Mouse (Mus musculus): Measurements from ENCODE around the gene Nhej1. TPM values are rescaled to one million over a fixed set of nuclear protein-coding genes. Genes with fewer than 3 reads are reported as not detected.

The Nhej1 gene
- total RNA-seq, 2 experiments from 2014 or later = 2.1 to 2.7 TPM

DNA sequence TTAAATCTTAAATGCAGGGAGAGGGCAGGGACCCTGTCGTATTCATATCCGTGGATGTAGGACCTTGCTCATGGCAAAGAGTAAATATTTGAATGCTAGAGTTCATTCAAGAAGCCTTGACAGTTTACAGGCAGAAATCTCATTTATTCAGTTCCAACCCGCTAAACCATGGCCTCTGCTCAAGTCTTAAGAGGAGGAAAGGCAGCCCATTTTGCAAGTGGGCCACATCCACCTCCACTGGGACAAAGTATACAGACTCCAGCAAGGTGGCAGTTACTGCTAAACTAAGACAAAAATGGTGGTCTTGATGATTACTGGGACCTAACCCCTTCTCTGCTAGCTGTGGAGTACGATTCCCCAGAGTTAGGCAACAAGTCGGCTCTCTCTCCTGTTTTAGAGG is 418 bp upstream of the Nhej1 start:
- no peak for DNase-seq

DNA sequence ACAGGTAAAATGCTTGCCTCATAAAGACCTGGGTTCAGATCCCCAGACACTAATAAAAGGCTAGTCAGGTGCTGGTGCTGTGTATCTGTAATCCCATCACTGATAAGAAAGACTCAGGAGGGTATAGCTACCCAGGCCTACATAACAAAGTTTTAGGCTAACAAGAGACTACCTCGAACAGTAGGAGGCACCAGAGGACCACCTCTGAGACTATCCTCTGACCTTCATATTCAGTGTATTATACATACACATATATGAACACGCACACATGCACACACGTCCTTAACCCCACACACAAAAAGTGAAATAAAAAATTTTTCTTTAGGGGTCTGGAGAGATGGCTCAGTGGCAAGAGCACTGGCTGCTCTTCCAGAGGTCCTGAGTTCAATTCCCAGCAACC is 2.8 kb downstream of the Nhej1 start:
- DNase-seq = no peak

DNA sequence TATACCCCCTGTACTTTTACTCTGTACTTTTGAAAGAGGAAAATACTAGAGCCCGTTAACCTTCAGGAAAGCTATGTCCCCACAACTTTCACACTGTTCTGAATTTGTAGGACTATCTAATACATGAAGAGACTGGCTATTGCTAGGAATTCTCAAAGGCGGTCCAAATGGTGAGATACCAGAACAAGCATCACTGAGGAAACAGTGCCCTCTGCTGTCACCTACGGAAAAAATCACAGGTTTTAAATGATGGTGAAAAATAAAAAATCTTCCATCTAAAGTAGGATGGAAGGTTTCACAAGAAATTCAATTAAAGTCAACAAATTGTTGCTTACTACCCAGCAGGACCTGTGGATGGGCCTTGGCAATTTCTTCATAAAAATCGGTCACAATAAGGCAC is 72.9 kb downstream of the Nhej1 start:
- peak in 1 of 2 experiments; percentile 10 for DNase-seq

DNA sequence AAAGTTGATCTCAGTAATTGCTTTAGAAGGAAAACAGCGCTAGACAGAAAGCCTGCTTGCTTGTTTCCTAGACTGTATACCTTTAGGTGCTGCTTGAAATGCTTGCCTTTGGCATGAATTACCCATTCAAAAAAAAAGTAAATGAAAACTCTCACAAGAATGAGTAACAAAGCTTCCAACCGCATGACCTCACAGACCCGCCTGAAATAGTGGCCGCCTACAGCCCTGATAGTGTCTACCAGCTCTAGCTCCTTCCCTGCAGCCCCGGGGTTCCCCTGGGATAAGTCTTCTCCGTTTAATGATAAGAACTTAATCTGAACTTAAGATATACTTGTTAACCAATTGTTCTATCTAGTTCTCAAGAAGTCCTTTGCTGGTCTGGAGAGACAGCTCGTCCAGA is 73.6 kb downstream of the Nhej1 start:
- no peak for DNase-seq

DNA sequence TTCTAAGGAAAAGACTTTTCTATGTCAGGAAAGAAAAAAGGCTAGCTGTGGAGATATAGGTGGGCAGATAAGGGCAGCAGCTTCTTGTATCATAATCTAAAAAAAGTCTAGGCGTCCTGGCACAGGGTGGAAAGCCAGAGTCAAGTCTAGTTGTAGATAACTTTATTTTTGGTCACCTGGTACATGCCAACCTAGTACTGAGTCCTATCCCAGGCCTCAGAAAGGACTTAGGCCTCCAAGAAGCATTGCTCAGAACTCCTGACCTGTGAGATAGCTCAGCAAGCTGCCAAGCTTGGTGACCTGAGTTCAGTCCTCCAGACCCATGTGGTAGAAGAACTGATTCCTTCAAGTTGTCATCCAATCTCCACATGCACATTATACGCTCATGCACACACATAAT is 76.4 kb downstream of the Nhej1 start:
- no peak for DNase-seq

DNA sequence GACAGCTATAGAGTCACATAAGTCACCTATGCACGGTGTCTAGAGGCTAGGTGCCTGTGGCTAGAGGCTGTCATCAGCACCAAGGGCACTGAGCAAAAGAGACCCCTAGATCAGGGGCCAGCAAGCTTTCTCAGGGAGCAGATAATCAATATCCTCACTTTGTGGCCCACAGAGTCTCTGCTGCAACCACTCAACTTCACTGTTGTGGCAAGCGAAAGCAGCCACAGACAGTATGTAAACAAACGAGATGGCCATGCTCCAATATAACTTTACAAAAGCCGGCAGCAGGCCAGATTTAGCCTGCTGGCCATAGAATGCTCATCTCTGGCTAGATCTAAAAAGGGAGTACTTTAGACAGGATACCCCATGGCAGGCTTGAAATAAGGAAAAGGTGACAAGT is 77.0 kb downstream of the Nhej1 start:
- no peak for DNase-seq

DNA sequence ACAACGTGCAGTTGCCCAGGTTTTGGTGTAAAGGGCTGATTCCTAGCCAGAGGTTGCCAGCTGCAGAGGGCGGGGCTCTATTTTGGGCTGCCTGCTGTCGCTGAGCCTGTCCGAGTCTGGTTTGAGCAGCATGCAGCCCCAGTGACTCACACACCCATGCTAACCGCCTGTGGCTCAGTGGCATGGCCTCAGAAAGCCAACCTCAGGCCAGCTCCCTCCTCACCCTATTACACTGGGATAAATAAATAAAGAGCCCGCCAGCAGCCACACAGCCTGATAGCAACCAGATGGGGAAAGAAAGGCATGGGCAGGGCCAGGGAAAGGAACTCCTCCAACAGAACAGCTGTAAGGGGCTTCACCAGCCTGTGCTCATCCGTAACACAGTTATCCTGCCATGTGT is 84.6 kb downstream of the Nhej1 start:
- DNase-seq = no peak

DNA sequence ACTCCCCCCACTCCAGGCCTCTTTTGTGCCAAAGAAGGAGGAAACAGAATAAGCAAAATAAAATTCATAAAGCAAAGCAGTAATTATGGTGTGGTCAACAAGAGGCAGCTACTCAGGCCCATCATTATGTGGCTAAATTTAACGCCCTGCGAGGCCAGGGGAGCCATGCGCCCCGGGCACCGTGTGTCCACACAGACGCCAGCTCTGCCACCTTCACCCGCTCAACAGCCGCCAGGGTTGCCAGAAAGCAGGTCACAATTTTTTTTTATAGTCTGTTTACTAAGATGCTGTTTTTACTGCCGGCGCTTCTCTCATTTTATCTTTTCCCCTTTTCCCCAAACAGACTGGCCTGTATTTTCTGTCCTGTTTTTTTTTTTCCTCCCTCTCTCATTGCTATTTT is 93.0 kb downstream of the Nhej1 start:
- no peak for DNase-seq

DNA sequence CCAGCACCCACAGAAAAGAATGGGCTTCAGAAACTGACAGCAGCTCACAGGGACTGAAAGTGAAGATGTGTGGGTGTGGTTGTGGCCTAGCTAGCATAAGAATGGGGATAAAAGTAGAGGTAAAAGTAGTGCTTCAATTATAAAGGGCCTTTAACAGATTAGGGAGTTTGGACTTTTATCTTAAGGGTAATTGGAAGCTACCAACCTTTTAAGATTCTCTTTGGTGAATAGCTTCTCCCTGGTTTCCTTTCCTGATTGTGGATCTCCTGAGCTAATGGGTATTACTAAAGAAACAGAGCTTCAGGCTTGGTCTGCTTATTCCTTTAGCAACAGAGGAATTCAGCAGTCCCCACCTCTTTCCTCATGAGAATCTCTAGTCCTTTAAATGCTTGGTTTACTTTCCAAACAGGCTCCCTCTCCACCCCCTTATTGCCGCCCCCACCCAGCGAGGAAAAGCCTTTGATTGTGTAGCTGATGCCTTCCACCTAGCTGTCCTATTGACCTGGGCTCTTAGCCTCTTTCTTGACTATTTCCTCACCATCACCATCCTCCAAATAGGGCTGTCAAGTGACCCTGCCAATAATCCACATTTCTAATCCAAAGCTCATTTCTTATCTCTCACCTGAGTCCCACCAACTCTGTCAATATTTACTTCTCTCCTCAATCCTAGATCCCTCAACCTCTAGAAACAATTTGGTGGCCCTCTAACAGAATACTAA is 97.8 kb downstream of the Nhej1 start:
- no peak for DNase-seq

DNA sequence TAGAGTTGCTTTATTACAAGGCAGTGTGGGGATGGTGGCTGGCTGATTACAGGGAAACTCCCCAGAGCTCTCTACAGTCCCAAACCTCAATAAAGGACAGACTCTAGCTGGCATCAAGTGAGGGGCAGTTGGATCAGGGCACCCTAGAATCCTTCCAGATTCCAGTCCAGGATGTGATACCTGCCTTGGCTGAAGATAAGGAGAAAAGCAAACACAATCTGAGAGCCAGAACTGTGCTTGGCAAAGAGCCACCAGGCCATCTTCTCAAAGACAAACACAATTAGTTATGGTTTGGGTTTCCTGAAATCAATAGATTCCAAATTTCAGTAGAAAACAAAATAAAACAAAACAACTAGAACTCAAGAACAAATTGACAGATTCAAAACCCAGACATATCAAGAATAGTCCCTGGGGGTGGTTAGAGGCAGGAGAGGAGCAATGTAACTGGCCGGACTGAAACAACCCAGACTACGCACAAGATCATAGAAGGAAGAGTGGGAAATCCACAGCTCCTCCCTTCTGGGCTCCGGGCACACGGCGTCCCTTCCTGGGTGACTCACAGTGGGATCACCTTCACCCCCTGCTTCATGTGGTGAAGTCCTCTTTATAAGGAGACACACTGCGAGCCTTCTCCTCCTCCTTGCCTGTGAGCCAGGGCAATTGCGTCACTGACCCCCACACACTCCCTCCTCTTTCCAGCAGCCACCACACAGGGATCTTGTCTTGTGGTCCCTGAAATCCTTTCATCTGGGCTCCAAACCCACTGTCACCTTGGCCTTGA is 100.4 kb downstream of the Nhej1 start:
- DNase-seq = no peak

DNA sequence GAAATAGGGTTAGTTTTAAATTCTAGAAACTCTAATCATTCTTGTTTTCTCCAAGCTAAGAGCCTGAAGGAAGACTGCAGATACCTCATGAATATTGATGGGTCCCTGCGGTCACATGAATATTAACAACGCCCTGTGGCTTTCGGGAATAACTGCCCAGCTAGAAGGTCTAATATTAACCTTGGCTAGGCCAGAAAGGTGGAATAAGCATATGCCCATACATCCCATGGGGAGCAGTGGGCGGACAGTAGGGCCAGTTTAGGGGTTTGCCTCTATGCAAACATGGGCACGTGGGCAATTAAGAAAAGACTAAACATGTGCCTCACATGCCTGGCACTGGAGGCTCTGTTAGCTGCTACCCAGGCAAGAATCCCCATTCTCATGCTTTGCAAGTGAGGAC is 102.8 kb downstream of the Nhej1 start:
- DNase-seq = no peak

DNA sequence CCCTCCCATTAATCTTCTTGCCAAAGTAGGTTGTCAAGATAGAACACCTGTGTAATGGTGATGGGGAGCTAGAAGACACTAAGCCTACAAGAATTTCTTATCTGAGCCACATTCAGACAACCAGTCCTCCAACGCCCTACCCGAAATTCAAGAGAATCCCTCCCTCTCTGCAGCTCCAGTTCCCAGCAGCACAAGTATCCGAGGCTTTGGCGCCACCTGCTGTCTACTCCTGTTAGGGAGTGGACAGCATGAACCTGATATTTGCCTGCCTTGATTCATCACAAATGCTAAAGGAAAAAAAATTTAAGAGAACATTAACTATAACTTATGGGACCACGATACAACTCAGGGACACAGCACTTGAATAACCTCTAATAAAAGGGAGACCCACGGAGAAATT is 108.2 kb downstream of the Nhej1 start:
- DNase-seq = peak; percentile 77 to 81

DNA sequence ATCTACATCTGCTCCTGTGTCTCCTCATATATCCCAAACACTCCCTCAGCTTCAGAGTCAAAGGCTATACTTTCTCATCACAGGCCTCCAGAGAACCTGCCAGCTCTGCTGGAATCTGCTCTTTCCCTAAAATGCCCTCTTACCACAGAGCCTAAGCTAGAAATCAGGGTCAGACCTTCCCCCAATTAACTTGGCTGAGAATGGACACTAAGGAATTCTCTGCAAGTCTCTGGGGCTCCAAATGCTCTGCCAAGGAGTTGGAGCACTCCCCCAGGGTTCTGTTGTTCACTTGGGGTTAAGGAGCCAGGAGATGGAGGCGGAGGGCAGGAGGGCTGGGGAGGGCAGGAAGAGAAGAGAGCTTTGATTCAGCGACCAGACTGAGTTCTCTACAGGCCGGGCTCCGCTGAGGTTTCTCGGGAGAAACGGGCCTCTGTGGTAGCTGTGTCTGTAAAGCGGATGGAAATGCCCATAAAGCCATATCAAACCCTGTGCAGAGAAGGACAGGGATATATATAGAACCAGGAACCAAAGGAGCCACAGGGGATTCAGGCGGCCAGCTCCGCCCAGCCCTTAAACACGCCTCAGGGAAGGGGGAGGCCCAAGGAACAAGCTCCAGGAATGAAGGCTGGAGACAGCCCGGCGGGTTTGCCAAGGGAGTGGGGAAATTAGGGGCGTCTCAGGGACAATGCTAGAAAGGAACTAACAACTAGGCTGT is 109.3 kb downstream of the Nhej1 start:
- DNase-seq = no peak

DNA sequence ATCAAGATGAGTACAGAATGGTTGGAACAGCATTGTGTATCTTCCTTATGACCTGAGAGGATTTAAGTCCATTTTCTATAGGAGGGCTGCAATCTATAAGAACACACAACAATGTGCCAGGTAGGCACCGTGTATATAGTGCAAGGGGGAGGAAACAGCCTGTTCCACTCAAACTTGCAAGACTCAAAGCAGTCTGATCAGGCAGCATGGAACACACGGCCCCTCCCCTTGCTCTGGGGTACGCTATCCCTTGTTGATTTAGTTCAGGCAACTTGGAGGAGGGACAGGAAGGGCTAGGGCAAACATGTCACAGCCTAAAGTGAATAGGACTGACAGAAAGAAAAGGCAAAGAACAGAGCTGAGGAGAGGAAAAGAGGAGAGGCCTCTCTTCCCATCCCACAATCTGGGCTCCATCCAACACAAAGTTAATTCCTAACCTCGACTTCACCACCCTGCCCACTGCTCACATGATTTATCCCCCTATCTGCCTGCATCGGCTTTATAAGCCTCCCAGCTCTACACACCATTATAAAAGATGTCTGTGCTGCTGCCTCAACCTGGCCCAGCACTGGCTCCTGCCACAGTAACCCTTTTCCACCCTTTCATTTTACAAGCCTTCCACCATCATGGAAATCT is 110.7 kb downstream of the Nhej1 start:
- no peak for DNase-seq

DNA sequence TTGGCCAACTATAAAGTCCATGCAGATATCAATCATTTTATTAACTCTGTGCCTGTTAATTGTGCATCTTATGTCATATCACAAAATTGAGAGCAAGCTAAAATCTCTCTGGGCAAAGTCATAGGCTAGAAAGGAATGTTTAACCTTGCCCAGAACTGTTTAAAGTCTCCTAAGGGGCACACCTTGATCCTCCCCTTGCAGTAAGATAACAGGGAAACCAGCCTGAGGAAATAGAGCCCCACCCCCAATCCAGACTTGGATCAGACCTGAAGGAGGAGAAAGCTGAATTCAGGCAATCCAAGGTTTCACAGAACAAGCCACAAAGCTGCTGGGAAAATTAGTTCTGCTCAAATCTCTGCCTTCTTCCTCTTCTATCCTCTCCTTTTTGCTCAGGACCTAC is 114.2 kb downstream of the Nhej1 start:
- DNase-seq = no peak

DNA sequence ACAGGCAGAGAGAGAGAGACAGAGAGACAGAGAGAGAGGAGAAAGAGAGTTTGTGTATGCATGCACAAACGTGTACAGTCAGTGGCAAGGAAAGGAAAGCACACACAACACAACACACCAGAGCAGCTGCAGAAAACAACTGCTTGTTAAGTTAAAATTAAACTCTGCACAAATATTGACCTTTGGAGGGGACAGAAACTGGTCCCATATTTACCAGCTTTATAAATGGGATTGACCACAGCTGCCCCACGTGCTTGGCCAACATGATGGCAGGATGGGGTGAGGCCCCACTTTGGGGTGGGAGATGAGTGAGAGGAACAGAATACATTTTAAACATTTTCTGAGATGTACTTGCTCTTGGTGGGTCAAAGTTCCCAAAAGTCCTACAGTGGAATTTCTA is 114.8 kb downstream of the Nhej1 start:
- no peak for DNase-seq

DNA sequence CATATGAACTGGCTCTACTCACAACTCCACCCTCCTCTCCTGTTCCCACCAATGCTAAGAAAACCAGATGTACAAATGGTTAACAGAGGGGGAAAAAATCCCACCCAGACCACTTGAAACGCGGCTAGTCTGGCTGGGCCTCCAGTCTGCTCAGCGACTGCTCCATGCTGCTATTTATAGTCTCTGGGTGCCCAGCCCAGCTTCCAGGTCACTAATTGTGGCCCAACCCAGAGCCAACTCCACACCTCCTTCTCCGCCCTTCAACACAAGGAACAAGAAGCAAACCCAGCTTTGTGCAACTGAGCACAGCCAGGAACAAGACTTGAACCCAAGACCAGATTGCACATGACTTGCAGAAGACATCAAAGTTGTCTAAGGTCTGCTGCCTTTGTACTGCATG is 119.0 kb downstream of the Nhej1 start:
- no peak for DNase-seq

DNA sequence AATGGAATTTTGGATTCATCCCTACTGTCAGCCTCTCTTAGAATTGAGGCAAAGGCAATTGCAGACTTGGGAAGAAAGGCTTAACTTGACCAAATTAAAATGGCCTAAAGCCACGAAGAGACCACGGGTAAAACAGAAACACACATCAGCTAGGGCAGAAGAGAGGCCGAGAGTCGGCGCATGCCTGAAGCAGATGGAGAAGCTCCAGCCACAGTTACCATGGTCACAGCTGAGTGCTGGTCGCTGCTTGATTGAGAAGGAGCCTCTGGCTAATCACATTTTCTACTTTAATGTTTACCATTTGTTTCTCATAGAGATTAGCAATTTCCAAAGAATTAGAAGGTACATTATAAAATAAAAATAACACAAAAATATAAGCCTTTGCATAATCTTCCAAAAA is 123.8 kb downstream of the Nhej1 start:
- DNase-seq = peak in 1 of 2 experiments; percentile 11

DNA sequence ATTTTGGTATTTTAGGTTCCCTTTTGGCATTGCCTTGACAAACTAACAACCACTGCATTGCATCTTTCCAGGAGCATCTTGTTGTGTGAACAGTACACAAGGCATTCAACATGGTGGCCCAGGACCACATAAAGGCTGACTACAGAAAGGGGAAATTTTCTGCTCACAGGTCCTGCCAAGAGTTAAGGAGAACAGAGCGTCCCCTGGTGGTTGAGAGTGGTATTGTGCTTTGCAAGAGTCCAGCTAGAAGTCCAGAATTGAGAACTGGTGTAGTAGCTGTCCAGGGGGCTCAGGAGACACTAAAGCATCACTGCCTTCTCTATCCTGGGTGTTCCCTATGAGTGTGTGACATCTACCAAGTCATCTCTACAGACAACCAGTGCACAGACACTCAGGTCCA is 124.5 kb downstream of the Nhej1 start:
- DNase-seq = peak; percentile 4 to 14

DNA sequence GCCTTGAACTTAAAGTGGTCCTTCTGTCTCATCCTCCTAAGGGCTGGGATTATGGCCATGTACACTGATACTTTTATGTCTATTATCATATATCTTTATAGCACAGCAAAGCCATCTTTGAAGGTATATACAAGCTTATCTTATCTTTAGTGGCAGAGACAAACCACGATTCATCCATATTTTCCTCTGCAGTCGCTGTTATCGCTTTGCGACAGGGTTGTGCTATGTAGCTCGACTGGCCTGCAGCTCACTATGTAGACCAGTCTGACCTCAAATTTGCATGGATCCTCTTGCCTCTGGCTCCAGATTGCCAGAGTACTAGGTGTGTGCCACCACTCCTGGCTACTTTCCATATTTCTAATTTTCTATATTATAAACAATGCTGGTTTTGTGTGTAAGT is 125.8 kb downstream of the Nhej1 start:
- no peak for DNase-seq

DNA sequence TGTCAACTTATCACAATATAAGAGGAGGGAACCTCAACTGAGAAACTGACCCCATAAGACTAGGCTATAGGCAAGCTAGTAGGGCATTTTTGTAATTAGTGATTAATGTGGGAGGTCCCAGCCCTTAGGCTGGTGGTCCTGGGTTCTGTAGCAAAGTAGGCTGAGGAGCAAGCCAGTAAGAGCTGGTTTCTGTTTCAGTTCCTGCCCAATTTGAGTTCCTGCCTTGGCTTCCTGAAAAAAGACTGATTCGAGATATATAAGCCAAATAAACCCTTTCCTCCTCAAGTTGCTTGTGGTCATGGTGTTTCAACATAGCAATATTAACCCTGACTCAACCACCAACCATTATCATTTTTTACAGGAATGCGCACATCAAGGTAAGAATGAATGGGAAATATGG is 127.8 kb downstream of the Nhej1 start:
- no peak for DNase-seq

DNA sequence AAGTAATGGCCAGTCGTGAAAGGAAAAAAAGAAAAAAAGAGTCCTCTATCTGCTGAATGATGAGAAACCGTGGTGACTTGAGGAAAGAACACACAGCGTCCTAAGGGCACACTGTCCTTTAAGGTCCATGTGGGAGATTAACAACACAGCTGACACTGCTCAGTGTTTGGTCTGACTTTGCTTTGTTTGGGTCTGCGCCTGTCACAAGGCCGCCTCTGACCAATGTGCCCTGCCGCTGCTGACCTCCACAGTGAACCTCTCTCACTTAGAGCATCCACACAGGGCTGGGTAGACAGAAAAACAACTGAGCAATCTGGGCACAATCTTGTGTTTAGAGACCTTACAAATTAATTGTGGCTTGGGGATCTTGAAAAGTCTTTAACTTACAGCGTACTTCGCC is 148.0 kb downstream of the Nhej1 start:
- no peak for DNase-seq

DNA sequence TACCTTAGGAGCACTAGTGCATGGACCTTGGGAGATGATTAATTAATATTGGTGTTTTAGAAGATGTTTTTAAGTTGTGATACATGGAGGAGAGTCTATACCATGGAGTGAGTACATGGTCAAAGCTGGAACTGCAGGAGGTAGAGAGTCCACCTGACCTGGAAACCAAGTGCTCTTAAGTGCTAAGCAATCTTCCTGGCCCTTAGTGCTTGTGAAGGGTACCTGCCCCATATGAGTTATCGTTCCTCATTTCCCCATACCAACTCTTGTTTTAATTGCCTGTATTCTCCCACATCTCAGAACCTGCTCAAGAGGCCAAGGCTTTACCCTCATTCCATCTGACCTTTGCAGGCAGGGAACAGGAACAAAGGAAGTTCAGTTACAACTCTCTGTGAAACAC is 149.1 kb downstream of the Nhej1 start:
- no peak for DNase-seq
